Mouse (Mus musculus) CH12.LX (cell line): Measurements from ENCODE around the gene Gm21698. TPM values are rescaled to one million over a fixed set of nuclear protein-coding genes. Genes with fewer than 3 reads are reported as not detected.
"Not testable (repeated sequence)": the region's sequence is repeated elsewhere in the genome, so short reads cannot be mapped to it uniquely, and the experiment has no call there.

Experiments used
- DNase-seq: peaks from one replicate; pipeline ENCODE4 v3.0.0-alpha.2; 2013; ENCODE audit errors: extremely low read depth
- H3K27ac ChIP-seq: 2 replicates; pipeline ENCODE4 v1.5.1; 2012; ENCODE audit warnings: low read depth, mild to moderate bottlenecking, control low read depth, moderate library complexity; ENCODE audit not compliant: insufficient read depth
- H3K27me3 ChIP-seq: replicated peaks from 2 replicates; pipeline ENCODE3; 2012; ENCODE audit warnings: inconsistent platforms
- H3K36me3 ChIP-seq, 2 experiments: replicated peaks in 1 of 2; 2 replicates each; pipeline versions ENCODE3 to v1.6.1; 2012; ENCODE audit warnings: inconsistent platforms in 1 of 2, low read length in 1 of 2, mild to moderate bottlenecking in 1 of 2, mixed read lengths in 1 of 2, moderate library complexity in 1 of 2; ENCODE audit not compliant: control insufficient read depth in 1 of 2, insufficient read depth in 1 of 2
- H3K4me1 ChIP-seq, 2 experiments: 2 replicates each; pipeline ENCODE4 v1.6.1; 2012; ENCODE audit warnings: inconsistent platforms in 1 of 2, moderate library complexity in 1 of 2; ENCODE audit not compliant: insufficient read depth in 2 of 2, control insufficient read depth in 1 of 2
- H3K4me2 ChIP-seq: 2 replicates; pipeline ENCODE4 v1.6.1; 2012; ENCODE audit warnings: low read depth, mild to moderate bottlenecking, control low read depth; ENCODE audit not compliant: poor library complexity, insufficient read depth, severe bottlenecking
- H3K4me3 ChIP-seq, 3 experiments: fragments of 150-350 bp in 1 of 3; sonication (generic) in 1 of 3; replicated peaks in 1 of 3; 2 replicates each; pipeline versions ENCODE3 to v1.5.1; 2011 to 2012; ENCODE audit warnings: low read depth in 2 of 3, low read length in 2 of 3, mild to moderate bottlenecking in 2 of 3, moderate library complexity in 2 of 3, control low read depth in 1 of 3, improper control_type of control experiment in 1 of 3, inconsistent platforms in 1 of 3, mixed read lengths in 1 of 3; ENCODE audit not compliant: poor library complexity in 1 of 3
- H3K79me2 ChIP-seq: replicated peaks from 2 replicates; pipeline ENCODE4 v1.6.1; 2012; ENCODE audit warnings: mild to moderate bottlenecking, moderate library complexity; ENCODE audit not compliant: control insufficient read depth, poor library complexity, insufficient read depth, severe bottlenecking; ENCODE audit errors: extremely low read depth
- H3K9ac ChIP-seq: 2 replicates; pipeline ENCODE4 v1.6.1; 2012; ENCODE audit warnings: low read depth, mild to moderate bottlenecking, control low read depth, moderate library complexity; ENCODE audit not compliant: insufficient read depth
- H3K9me3 ChIP-seq: replicated peaks from 2 replicates; pipeline ENCODE3; 2012; ENCODE audit warnings: low read length, inconsistent platforms, mixed read lengths
- dilution Hi-C: fragments of 300-500 bp; cut with MboI; formaldehyde crosslinking; loops from 2 replicates; pipeline ENCODE4 v1.14.3; 2020; ENCODE audit warnings: low sequenced_read_pairs; ENCODE audit not compliant: extremely low pct_unique_long_range_greater_than_20kb, extremely low pct_ligation_motif_present
- in situ Hi-C: fragments of 300-500 bp; cut with MboI; formaldehyde crosslinking; loops from 3 replicates; pipeline ENCODE4 v1.14.3; 2019; ENCODE audit warnings: low sequenced_read_pairs, low pct_ligation_motif_present, low pct_unique_long_range_greater_than_20kb, mixed read lengths
- polyA plus RNA-seq: library from polyadenylated mRNA; unstranded; fragments of >175 nt; gene quantifications from 2 replicates; pipeline ENCODE4 v1.2.1, GENCODE M21; 2012; ENCODE audit warnings: low read depth; ENCODE audit not compliant: insufficient read length
- total RNA-seq, 2 experiments: library from RNA; depleted of rRNA; stranded (reverse); fragments of 300-350 nt in 1 of 2; fragments of >200 nt in 1 of 2; gene quantifications; 2 replicates each; pipeline ENCODE4 v1.2.3; 2012 to 2014

Gene Gm21698
- total and polyA plus RNA-seq, 3 experiments, result not detected

- in situ Hi-C loops, H3K79me2 ChIP-seq, H3K36me3 ChIP-seq, H3K27ac ChIP-seq, dilution Hi-C loops, H3K9me3 ChIP-seq, H3K9ac ChIP-seq, H3K27me3 ChIP-seq, H3K4me1 ChIP-seq, DNase-seq, H3K4me3 ChIP-seq, H3K4me2 ChIP-seq: not testable (repeated sequence)
Measured at GRCm38 (mm10) chr5:25957050-25957449, 31.4 kb downstream of the Gm21698 start.

DNA sequence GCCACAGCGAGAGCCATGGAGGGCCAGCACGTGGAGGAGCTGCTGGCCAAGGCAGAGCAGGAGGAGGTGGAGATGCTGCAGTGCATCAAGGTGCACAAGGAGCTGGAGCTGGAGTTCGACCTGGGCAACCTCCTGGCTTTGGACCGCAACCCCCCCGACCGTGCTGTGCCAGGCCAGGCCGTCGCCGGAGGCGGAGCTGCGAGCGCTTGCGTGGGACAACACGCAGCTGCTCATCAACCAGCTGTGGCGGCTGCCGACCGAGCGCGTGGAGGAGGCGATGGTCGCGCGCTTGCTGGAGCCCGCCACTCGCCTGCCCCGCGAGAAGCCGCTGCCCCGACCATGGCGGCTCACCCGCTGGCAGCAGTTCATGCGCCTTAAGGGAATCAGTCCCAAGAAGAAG, 31.8 kb downstream of the Gm21698 start:
- dilution Hi-C loops, H3K36me3 ChIP-seq, H3K9me3 ChIP-seq, H3K4me1 ChIP-seq, DNase-seq, H3K9ac ChIP-seq, H3K79me2 ChIP-seq, H3K27ac ChIP-seq, H3K4me2 ChIP-seq, in situ Hi-C loops, H3K27me3 ChIP-seq, H3K4me3 ChIP-seq: not testable (repeated sequence)

- DNase-seq, H3K27ac ChIP-seq, H3K27me3 ChIP-seq, H3K79me2 ChIP-seq, H3K4me3 ChIP-seq, H3K9ac ChIP-seq, dilution Hi-C loops, H3K36me3 ChIP-seq, H3K9me3 ChIP-seq, in situ Hi-C loops, H3K4me1 ChIP-seq, H3K4me2 ChIP-seq: not testable (repeated sequence)
Measured at GRCm38 (mm10) chr5:25954317-25954716, 34.1 kb downstream of the Gm21698 start, which contains the start of gene Gm21671. Gm21671 (minus strand) TSS chr5:25954417.

DNA sequence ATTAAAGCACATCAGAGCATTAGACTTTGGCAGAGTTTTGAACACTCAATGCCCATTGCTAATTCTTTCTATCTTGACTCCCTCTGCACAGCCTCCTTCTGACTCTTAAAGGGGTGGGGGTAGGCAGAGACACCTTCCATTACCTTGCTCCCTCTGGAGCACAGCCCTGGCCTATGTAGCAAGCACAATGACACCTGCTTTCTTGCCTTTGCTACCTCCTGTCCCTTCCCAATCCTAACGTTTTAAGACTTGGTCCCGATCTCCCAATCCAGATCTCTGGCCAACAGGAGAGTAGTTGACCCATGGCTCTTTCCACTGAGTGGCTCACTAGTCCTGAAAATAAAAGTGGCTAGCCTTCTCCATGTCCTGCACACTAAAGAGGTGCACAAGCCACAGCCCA, 43.1 kb downstream of the Gm21698 start:
- dilution Hi-C loops, H3K27me3 ChIP-seq, H3K4me1 ChIP-seq, H3K4me3 ChIP-seq, DNase-seq, H3K27ac ChIP-seq, H3K4me2 ChIP-seq, H3K9ac ChIP-seq, H3K79me2 ChIP-seq, H3K36me3 ChIP-seq, H3K9me3 ChIP-seq, in situ Hi-C loops: not testable (repeated sequence)

- H3K9me3 ChIP-seq, H3K4me3 ChIP-seq, H3K4me1 ChIP-seq, dilution Hi-C loops, in situ Hi-C loops, H3K27me3 ChIP-seq, H3K9ac ChIP-seq, H3K36me3 ChIP-seq, H3K4me2 ChIP-seq, H3K79me2 ChIP-seq, H3K27ac ChIP-seq, DNase-seq: not testable (repeated sequence)
Measured at GRCm38 (mm10) chr5:25942281-25942680, 46.2 kb downstream of the Gm21698 start, which contains the start of gene Gm21663. Gm21663 (minus strand) TSS chr5:25942381.

Other genes with a start within 250 kb of the Gm21698 start
- gene Actr3b, start 228.7 kb downstream of the Gm21698 start, total RNA-seq (2012; rRNA removed), result 1.3 and 1.7 TPM in 2 replicates
- gene Actr3b, start 228.7 kb downstream of the Gm21698 start, total RNA-seq (2014; rRNA removed), result 3.9 and 4.5 TPM in 2 replicates
- 4.7 and 6.8 TPM in 2 replicates for gene Actr3b, start 228.7 kb downstream of the Gm21698 start, polyA plus RNA-seq
- not detected in 2 replicates for gene Gm21663, start 46.3 kb downstream of the Gm21698 start, total RNA-seq (2012; rRNA removed)
- gene Gm21663, start 46.3 kb downstream of the Gm21698 start, total RNA-seq (2014; rRNA removed), result not detected in 2 replicates
- gene Gm21663, start 46.3 kb downstream of the Gm21698 start, polyA plus RNA-seq, result not detected in 2 replicates
- gene Gm21671, start 34.2 kb downstream of the Gm21698 start, total RNA-seq (2012; rRNA removed), result not detected in 2 replicates
- gene Gm21671, start 34.2 kb downstream of the Gm21698 start, total RNA-seq (2014; rRNA removed), result not detected in 2 replicates
- gene Gm21671, start 34.2 kb downstream of the Gm21698 start, polyA plus RNA-seq, result not detected in 2 replicates
- not detected in 2 replicates for gene Gm21680, start 16.0 kb downstream of the Gm21698 start, total RNA-seq (2012; rRNA removed)
- gene Gm21680, start 16.0 kb downstream of the Gm21698 start, total RNA-seq (2014; rRNA removed), result not detected in 2 replicates
- gene Gm21680, start 16.0 kb downstream of the Gm21698 start, polyA plus RNA-seq, result not detected in 2 replicates
- gene Gm1979, start 16.1 kb upstream of the Gm21698 start, total RNA-seq (2012; rRNA removed), result not detected in 2 replicates
- gene Gm1979, start 16.1 kb upstream of the Gm21698 start, total RNA-seq (2014; rRNA removed), result not detected in 2 replicates
- gene Gm1979, start 16.1 kb upstream of the Gm21698 start, polyA plus RNA-seq, result not detected in 2 replicates
- not detected in 2 replicates for gene Gm5862, start 34.3 kb upstream of the Gm21698 start, total RNA-seq (2012; rRNA removed)
- gene Gm5862, start 34.3 kb upstream of the Gm21698 start, total RNA-seq (2014; rRNA removed), result not detected in 2 replicates
- not detected in 2 replicates for gene Gm5862, start 34.3 kb upstream of the Gm21698 start, polyA plus RNA-seq
- gene Speer4a, start 50.9 kb upstream of the Gm21698 start, total RNA-seq (2012; rRNA removed), result not detected in 2 replicates
- gene Speer4a, start 50.9 kb upstream of the Gm21698 start, total RNA-seq (2014; rRNA removed), result not detected in 2 replicates
- not detected in 2 replicates for gene Speer4a, start 50.9 kb upstream of the Gm21698 start, polyA plus RNA-seq
- gene Gm7347, start 69.9 kb upstream of the Gm21698 start, total RNA-seq (2012; rRNA removed), result not detected in 2 replicates
- gene Gm7347, start 69.9 kb upstream of the Gm21698 start, total RNA-seq (2014; rRNA removed), result not detected in 2 replicates
- gene Gm7347, start 69.9 kb upstream of the Gm21698 start, polyA plus RNA-seq, result not detected in 2 replicates
- gene Gm10471, start 100.6 kb upstream of the Gm21698 start, total RNA-seq (2012; rRNA removed), result not detected in 2 replicates
- gene Gm10471, start 100.6 kb upstream of the Gm21698 start, total RNA-seq (2014; rRNA removed), result not detected in 2 replicates
- not detected in 2 replicates for gene Gm10471, start 100.6 kb upstream of the Gm21698 start, polyA plus RNA-seq
- not detected in 2 replicates for gene 5031410I06Rik, start 116.7 kb upstream of the Gm21698 start, total RNA-seq (2012; rRNA removed)
- not detected in 2 replicates for gene 5031410I06Rik, start 116.7 kb upstream of the Gm21698 start, total RNA-seq (2014; rRNA removed)
- gene 5031410I06Rik, start 116.7 kb upstream of the Gm21698 start, polyA plus RNA-seq, result not detected in 2 replicates
- not detected in 2 replicates for gene Gm10220, start 132.8 kb upstream of the Gm21698 start, total RNA-seq (2012; rRNA removed)
- gene Gm10220, start 132.8 kb upstream of the Gm21698 start, total RNA-seq (2014; rRNA removed), result not detected in 2 replicates
- gene Gm10220, start 132.8 kb upstream of the Gm21698 start, polyA plus RNA-seq, result not detected in 2 replicates